Mouse (Mus musculus): ENCODE data around the gene Mpnd. TPM values are rescaled to one million over a fixed set of nuclear protein-coding genes. Genes with fewer than 3 reads are reported as not detected.
"Not testable (repeated sequence)": the region's sequence is repeated elsewhere in the genome, so short reads cannot be mapped to it uniquely, and the experiment has no call there.

Gene Mpnd
- total and polyA plus RNA-seq, 2 experiments from 2014 or later = 110 to 159 TPM

DNA sequence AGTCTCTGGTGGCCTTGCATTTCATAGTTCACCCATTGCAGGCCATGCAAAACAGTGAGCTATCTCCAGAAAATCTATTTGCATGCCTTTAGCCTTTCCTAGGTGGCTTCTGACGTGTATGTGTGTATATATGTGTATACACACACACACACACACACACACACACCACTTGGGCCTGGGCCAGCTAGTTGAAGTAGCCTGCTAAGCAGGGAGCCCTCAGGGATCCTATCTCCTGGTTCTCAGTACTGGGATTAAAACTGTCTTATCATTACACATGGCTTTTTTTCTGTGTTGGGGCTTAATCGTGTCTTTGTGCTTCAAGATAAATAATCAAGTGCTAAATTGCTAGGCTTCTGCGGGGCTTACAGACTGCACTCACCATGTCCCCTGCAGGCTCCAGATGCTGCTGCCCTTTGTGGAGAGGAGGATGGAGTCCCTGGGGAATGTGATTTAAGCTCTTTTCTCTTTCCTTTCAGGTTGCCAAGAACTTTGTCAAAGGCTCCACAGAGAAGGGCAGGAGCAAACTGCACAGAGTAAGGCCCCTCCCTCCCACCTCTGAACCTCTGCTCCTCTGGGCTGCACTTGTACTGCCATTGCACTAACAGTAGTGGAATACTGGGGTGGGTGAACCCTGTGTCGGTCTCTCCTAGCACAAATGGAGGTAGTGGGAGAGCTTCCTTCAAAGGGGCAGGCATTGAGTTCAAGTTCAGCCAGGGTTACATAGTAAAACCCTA, 50.6 kb downstream of the Mpnd start:
- no peak for DNase-seq
- Histone ChIP-seq H3K4me3 (ENCODE audit: low read depth, low read length) (no peak overlapping the region), H3K27ac (ENCODE audit: low read depth, low read length) (no peak overlapping the region), H3K4me2 (ENCODE audit: low read depth) (no peak overlapping the region), H3K9me3 (ENCODE audit: low read length) (no peaks in the 10 kb centered on the region), H3K27me3 (ENCODE audit: insufficient read depth, low read length) (no peaks in the 10 kb centered on the region), H3K4me1 (ENCODE audit: insufficient read depth) (no peaks in the 10 kb centered on the region), H3K36me3 (ENCODE audit: insufficient read depth) (peaks cover 17% of the 10 kb centered on the region), H3K9ac (no peak overlapping the region)
- WGBS = 54% methylated on average over 4 of the region's 4 CpGs
- no peak for ATAC-seq
- TF ChIP-seq CTCF (IDR thresholded peaks at IDR 0.05; ENCODE audit: low read depth) = no peak

DNA sequence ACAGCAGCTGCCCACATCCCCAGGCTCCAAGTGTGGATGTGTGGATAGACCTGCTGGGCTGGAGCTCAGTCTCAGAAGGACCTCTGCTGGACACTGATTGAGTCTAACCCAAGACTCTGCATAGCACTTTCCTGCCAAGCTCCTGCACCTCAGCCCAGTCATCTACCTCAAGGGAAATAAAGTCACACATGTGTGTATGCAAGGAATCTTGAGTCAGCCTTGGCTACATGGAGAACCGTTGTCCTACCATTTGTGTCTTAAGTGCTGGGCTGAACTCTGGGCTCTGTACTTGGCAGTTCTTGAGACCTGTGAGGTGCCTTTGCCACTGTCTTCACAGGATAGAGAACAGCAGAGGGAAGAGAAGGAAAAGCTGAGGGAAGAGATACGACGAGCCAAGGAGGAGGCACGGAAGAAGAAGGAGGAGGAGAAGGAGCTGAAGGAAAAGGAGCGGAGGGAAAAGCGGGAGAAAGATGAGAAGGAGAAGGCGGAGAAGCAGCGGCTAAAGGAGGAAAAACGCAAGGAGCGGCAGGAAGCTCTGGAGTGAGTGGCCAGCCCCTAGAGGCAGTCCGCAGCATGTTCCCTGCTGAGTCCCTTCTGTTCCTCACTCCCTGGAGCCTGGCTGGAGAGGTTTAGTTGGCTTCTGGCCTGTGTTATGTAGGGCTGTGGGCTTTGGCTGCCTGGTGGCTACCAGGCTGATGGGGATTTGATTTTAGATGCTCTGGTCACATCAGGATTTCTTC, 52.0 kb downstream of the Mpnd start:
- no peak overlapping the region for H3K4me3 ChIP-seq (ENCODE audit: low read depth, low read length)
- no peak for TF ChIP-seq CTCF (IDR thresholded peaks at IDR 0.05; ENCODE audit: low read depth)
- H3K27me3 ChIP-seq (ENCODE audit: insufficient read depth, low read length) = no peaks in the 10 kb centered on the region
- H3K9me3 ChIP-seq (ENCODE audit: low read length) = no peaks in the 10 kb centered on the region
- H3K36me3 ChIP-seq (ENCODE audit: insufficient read depth) = peaks cover 21% of the 10 kb centered on the region
- H3K4me1 ChIP-seq (ENCODE audit: insufficient read depth) = no peaks in the 10 kb centered on the region
- H3K9ac ChIP-seq = no peak overlapping the region
- WGBS = 85% methylated on average over 11 of the region's 11 CpGs
- no peak overlapping the region for H3K27ac ChIP-seq (ENCODE audit: low read depth, low read length)
- H3K4me2 ChIP-seq (ENCODE audit: low read depth) = no peak overlapping the region
- no peak for DNase-seq
- no peak for ATAC-seq

DNA sequence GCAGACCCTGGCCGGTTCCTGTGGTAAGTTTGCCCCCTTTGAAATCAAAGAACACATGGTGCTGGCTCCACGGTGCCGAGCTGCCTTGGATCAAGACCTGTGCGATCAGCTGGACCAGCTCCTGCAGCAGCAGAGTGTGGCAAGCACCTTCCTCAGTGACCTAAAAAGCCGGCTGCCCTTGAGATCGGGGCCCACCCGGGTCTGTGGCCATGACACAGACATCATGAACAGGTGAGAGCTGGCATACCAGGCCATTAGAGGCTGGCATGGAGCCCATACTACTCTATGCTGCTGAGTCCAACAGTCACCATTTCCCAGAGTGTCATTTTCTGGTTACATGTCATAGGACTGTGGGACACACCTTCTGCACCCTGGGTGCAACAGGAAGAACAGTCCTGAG, 56.6 kb downstream of the Mpnd start:
- H3K4me1 ChIP-seq (ENCODE audit: insufficient read depth) = no peaks in the 10 kb centered on the region
- H3K9me3 ChIP-seq (ENCODE audit: low read length) = no peaks in the 10 kb centered on the region
- no peaks in the 10 kb centered on the region for H3K27me3 ChIP-seq (ENCODE audit: insufficient read depth, low read length)
- no peak for TF ChIP-seq CTCF (IDR thresholded peaks at IDR 0.05; ENCODE audit: low read depth)
- H3K36me3 ChIP-seq (ENCODE audit: insufficient read depth) = peaks cover 35% of the 10 kb centered on the region
- H3K27ac ChIP-seq (ENCODE audit: low read depth, low read length) = no peak overlapping the region
- H3K9ac ChIP-seq = no peak overlapping the region
- ATAC-seq (no peak), DNase-seq (no peak)
- no peak overlapping the region for H3K4me3 ChIP-seq (ENCODE audit: low read depth, low read length)
- no peak overlapping the region for H3K4me2 ChIP-seq (ENCODE audit: low read depth)
- WGBS = 92% methylated on average over 7 of the region's 7 CpGs

DNA sequence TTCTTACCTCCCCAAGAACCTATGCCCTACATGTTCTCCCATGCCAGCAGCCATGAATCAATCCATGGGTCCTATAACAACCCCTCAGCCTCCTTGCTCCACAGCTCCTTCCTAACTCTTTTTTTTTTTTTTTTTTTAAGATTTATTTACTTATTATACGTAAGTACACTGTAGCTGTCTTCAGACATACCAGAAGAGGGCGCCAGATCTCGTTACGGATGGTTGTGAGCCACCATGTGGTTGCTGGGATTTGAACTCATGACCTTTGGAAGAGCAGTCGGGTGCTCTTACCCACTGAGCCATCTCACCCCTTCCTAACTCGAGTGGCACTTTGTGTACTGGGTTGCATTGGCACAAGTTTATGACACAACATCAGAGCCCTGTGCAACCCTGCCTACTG, 60.2 kb downstream of the Mpnd start:
- WGBS = 86% methylated on average over 6 of the region's 6 CpGs
- not testable (repeated sequence) for DNase-seq; H3K27ac ChIP-seq (ENCODE audit: low read depth, low read length); H3K9ac ChIP-seq; H3K4me3 ChIP-seq (ENCODE audit: low read depth, low read length); H3K9me3 ChIP-seq (ENCODE audit: low read length); H3K27me3 ChIP-seq (ENCODE audit: insufficient read depth, low read length); H3K4me2 ChIP-seq (ENCODE audit: low read depth); H3K4me1 ChIP-seq (ENCODE audit: insufficient read depth); ATAC-seq
- TF ChIP-seq CTCF (IDR thresholded peaks at IDR 0.05; ENCODE audit: low read depth) = peak; percentile 31; the same call in 1 of the 2 replicates
- H3K36me3 ChIP-seq (ENCODE audit: insufficient read depth) = peaks cover 59% of the 10 kb centered on the region

Other genes with a start within 250 kb of the Mpnd start
- 8.8 and 15.1 TPM in 2 replicates for gene Zfp119a, start 126.8 kb upstream of the Mpnd start, total RNA-seq (2014; rRNA removed)
- 4.6 and 6.9 TPM in 2 replicates for gene Zfp119a, start 126.8 kb upstream of the Mpnd start, polyA plus RNA-seq (2015; fragmentation: Nextera tagmentation; extraction: Ambion mirVana)
- gene Zfp959, start 113.6 kb upstream of the Mpnd start, total RNA-seq (2014; rRNA removed) = 11.5 and 14.9 TPM in 2 replicates
- gene Zfp959, start 113.6 kb upstream of the Mpnd start, polyA plus RNA-seq (2015; fragmentation: Nextera tagmentation; extraction: Ambion mirVana) = 6.2 and 8.4 TPM in 2 replicates
- gene Zfp119b, start 56.2 kb upstream of the Mpnd start, total RNA-seq (2014; rRNA removed) = 5.7 and 6.5 TPM in 2 replicates
- 5.4 and 6.0 TPM in 2 replicates for gene Zfp119b, start 56.2 kb upstream of the Mpnd start, polyA plus RNA-seq (2015; fragmentation: Nextera tagmentation; extraction: Ambion mirVana)
- gene Ebi3, start 53.1 kb upstream of the Mpnd start, total RNA-seq (2014; rRNA removed) = 2.1 and 3.4 TPM in 2 replicates
- 6.4 and 7.7 TPM in 2 replicates for gene Ebi3, start 53.1 kb upstream of the Mpnd start, polyA plus RNA-seq (2015; fragmentation: Nextera tagmentation; extraction: Ambion mirVana)
- gene Yju2, start 46.6 kb upstream of the Mpnd start, total RNA-seq (2014; rRNA removed) = 12.9 and 15.2 TPM in 2 replicates
- 12.9 and 15.2 TPM in 2 replicates for gene Yju2, start 46.6 kb upstream of the Mpnd start, polyA plus RNA-seq (2015; fragmentation: Nextera tagmentation; extraction: Ambion mirVana)
- 124 and 152 TPM in 2 replicates for gene Shd, start 35.2 kb upstream of the Mpnd start, total RNA-seq (2014; rRNA removed)
- 106 and 116 TPM in 2 replicates for gene Shd, start 35.2 kb upstream of the Mpnd start, polyA plus RNA-seq (2015; fragmentation: Nextera tagmentation; extraction: Ambion mirVana)
- gene Fsd1, start 19.2 kb upstream of the Mpnd start, total RNA-seq (2014; rRNA removed) = 106 and 113 TPM in 2 replicates
- 162 and 169 TPM in 2 replicates for gene Fsd1, start 19.2 kb upstream of the Mpnd start, polyA plus RNA-seq (2015; fragmentation: Nextera tagmentation; extraction: Ambion mirVana)
- gene Stap2, start 127 bp upstream of the Mpnd start, total RNA-seq (2014; rRNA removed) = 2.2 and 4.5 TPM in 2 replicates
- 4.0 and 4.3 TPM in 2 replicates for gene Stap2, start 127 bp upstream of the Mpnd start, polyA plus RNA-seq (2015; fragmentation: Nextera tagmentation; extraction: Ambion mirVana)
- gene Sh3gl1, start 30.9 kb downstream of the Mpnd start, total RNA-seq (2014; rRNA removed) = 65.1 and 74.5 TPM in 2 replicates
- 93.2 and 99.0 TPM in 2 replicates for gene Sh3gl1, start 30.9 kb downstream of the Mpnd start, polyA plus RNA-seq (2015; fragmentation: Nextera tagmentation; extraction: Ambion mirVana)
- gene Chaf1a, start 34.7 kb downstream of the Mpnd start, total RNA-seq (2014; rRNA removed) = 4.7 and 5.9 TPM in 2 replicates
- 4.5 and 4.6 TPM in 2 replicates for gene Chaf1a, start 34.7 kb downstream of the Mpnd start, polyA plus RNA-seq (2015; fragmentation: Nextera tagmentation; extraction: Ambion mirVana)
- gene Ubxn6, start 69.3 kb downstream of the Mpnd start, total RNA-seq (2014; rRNA removed) = 90.3 and 109 TPM in 2 replicates
- 88.1 and 88.6 TPM in 2 replicates for gene Ubxn6, start 69.3 kb downstream of the Mpnd start, polyA plus RNA-seq (2015; fragmentation: Nextera tagmentation; extraction: Ambion mirVana)
- 79.9 and 96.4 TPM in 2 replicates for gene Hdgfl2, start 73.9 kb downstream of the Mpnd start, total RNA-seq (2014; rRNA removed)
- 99.9 and 114 TPM in 2 replicates for gene Hdgfl2, start 73.9 kb downstream of the Mpnd start, polyA plus RNA-seq (2015; fragmentation: Nextera tagmentation; extraction: Ambion mirVana)
- 0.08 and 0.52 TPM in 2 replicates for gene Plin4, start 104.1 kb downstream of the Mpnd start, total RNA-seq (2014; rRNA removed)
- gene Plin4, start 104.1 kb downstream of the Mpnd start, polyA plus RNA-seq (2015; fragmentation: Nextera tagmentation; extraction: Ambion mirVana) = 0.02 TPM in 1 of 2 replicates, not detected in the other
- gene Plin5, start 111.9 kb downstream of the Mpnd start, total RNA-seq (2014; rRNA removed) = 2.7 and 3.2 TPM in 2 replicates
- gene Plin5, start 111.9 kb downstream of the Mpnd start, polyA plus RNA-seq (2015; fragmentation: Nextera tagmentation; extraction: Ambion mirVana) = 2.4 and 3.9 TPM in 2 replicates
- gene Lrg1, start 116.3 kb downstream of the Mpnd start, total RNA-seq (2014; rRNA removed) = not detected in 2 replicates
- gene Lrg1, start 116.3 kb downstream of the Mpnd start, polyA plus RNA-seq (2015; fragmentation: Nextera tagmentation; extraction: Ambion mirVana) = 0.33 and 0.46 TPM in 2 replicates
- gene Sema6b, start 134.6 kb downstream of the Mpnd start, total RNA-seq (2014; rRNA removed) = 71.0 and 76.4 TPM in 2 replicates
- gene Sema6b, start 134.6 kb downstream of the Mpnd start, polyA plus RNA-seq (2015; fragmentation: Nextera tagmentation; extraction: Ambion mirVana) = 15.6 and 18.1 TPM in 2 replicates
- gene Tnfaip8l1, start 156.8 kb downstream of the Mpnd start, total RNA-seq (2014; rRNA removed) = 11.0 and 12.8 TPM in 2 replicates
- 8.6 TPM in 2 replicates for gene Tnfaip8l1, start 156.8 kb downstream of the Mpnd start, polyA plus RNA-seq (2015; fragmentation: Nextera tagmentation; extraction: Ambion mirVana)
- 52.3 and 65.1 TPM in 2 replicates for gene Mydgf, start 178.2 kb downstream of the Mpnd start, total RNA-seq (2014; rRNA removed)
- 65.7 and 75.0 TPM in 2 replicates for gene Mydgf, start 178.2 kb downstream of the Mpnd start, polyA plus RNA-seq (2015; fragmentation: Nextera tagmentation; extraction: Ambion mirVana)
- 16.2 and 21.9 TPM in 2 replicates for gene Dpp9, start 213.2 kb downstream of the Mpnd start, total RNA-seq (2014; rRNA removed)
- 16.1 and 19.5 TPM in 2 replicates for gene Dpp9, start 213.2 kb downstream of the Mpnd start, polyA plus RNA-seq (2015; fragmentation: Nextera tagmentation; extraction: Ambion mirVana)

Measured in forebrain, postnatal 0 days (tissue).